Mouse (Mus musculus) kidney, adult 2 months (tissue): ENCODE data around the gene Usp48.

Experiments
- CTCF ChIP-seq: fragments of 200-500 bp; conservative IDR thresholded peaks from 2 replicates; pipeline ENCODE4 v1.5.1; 2011; ENCODE audit warnings: low read depth, mild to moderate bottlenecking, control low read depth, low read length, moderate library complexity, mixed read lengths; ENCODE audit not compliant: insufficient read depth, insufficient read length
- POLR2A ChIP-seq: fragments of 200-500 bp; IDR thresholded peaks from one replicate; pipeline ENCODE4 v1.6.1; 2011; ENCODE audit warnings: low read depth, low read length, control low read depth

DNA sequence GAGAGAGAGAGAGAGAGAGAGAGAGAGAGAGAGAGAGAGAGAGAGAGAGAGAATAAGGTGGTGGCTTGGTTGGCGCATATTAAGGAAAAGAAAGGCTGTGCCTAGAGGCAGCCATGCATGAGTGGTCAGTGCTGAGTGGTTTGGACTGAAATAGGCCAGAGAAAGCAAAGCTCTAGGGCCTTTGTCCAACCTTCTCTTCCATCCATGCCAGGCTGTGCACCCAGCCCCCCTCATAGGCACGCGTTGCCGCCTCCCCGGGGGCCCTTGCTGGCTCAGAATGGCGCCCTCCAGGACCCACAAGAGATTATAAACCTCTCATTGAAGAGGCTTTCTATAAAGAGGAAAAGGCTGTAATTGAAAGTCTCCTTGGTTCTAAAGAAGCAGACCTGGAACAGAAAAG lies 68.0 kb downstream of the Usp48 start:
- TF ChIP-seq POLR2A (no peak), CTCF (no peak)
